Mouse (Mus musculus) frontal cortex, postnatal 25 days (tissue): ENCODE results near the gene Nav2.

Experiments used
- DNase-seq, 2 experiments: peaks; one replicate each; pipeline ENCODE4 v3.0.0; 2022; ENCODE audit warnings: low spot score in 2 of 2

Gene Nav2

DNA sequence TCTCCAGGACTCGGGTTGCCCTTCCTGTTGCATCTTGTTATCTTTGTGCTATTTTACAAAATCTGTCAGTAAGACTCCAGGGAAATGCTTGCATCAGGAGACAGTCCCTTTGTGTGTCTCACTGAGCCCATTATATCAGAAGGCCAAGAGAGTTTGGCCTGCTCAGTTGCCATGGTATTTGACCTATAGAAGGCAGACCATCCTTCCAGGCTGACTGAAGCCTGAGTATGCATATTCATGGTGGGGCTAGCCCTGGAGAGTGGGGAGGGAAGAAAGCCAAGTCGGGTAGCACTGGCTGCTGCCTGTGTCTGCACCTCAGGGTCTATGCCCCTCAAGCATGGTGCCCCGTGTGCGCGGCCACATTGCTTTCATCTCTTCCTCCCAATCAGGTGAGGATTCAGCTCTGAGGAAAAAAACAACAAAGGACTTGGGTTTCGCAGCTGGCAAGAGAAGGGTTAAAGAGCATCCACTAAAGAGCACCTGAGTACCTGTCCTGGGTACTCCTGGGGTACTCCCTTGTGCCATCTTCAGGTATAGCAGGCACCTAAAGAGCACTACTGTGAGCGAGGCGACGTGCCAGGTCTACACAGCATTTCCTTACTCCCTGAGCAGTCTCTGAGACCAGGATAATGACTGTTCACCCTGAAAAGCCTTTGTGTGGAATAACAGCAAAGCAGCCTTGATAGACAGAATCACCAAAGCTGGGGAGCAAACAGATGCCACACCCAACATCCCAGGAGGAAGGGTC lies 144.5 kb downstream of the Nav2 start:
- no peak for DNase-seq

DNA sequence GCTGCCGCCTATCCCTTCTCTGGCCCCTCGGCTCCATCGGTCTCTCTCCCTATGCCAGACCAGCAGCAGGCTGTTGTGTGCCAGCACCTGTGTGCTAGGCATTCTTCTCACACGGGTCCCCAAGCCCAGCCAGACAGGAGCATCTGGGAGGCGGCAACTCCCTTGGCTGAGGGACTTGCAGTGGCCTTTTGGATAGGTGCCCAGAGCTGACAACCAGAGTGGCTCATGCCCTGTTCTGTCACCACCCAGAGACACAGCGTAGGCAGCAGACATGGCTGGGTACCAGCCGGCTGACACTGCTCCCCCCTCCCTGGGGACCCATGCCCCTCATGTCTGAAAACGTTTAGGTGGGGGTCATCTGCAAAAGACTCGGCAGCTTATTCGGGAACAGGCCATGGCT lies 146.8 kb downstream of the Nav2 start:
- no peak for DNase-seq

DNA sequence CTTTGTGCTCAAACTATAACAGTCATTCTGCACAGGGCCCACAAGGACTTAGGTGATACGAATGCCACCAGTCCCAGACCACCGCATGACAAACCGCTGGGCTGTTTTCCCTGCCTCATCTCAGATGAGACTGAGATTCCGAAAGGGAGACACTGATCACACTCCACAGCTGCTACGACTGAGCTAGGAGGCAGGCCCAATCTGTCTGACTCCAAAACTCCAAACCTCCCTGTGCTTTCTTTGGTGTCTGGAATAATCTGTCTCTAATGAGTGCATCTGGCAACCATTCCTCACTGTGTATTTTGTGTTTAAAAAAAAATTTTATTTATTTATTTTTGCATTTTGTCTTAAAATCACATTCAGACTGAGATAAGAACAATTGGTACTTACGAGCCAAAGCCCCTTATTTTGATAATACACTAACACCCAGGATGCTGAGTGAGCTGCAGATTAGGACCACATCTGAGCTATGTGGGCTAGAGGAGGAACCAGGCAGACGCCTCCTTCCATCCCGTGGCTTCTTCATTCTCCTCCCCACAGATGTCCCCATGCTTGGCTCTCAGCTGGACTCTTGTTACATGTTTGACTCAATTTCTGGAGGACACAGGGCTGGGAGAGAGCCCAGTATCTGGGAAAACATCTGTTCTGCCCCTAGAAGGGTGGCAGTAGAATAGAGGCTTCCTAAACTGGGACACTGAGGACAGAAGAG lies 149.9 kb downstream of the Nav2 start:
- DNase-seq: no peak

- no peak for DNase-seq
Observed at GRCm38 (mm10) chr7:49064792-49065521, 156.4 kb downstream of the Nav2 start.

DNA sequence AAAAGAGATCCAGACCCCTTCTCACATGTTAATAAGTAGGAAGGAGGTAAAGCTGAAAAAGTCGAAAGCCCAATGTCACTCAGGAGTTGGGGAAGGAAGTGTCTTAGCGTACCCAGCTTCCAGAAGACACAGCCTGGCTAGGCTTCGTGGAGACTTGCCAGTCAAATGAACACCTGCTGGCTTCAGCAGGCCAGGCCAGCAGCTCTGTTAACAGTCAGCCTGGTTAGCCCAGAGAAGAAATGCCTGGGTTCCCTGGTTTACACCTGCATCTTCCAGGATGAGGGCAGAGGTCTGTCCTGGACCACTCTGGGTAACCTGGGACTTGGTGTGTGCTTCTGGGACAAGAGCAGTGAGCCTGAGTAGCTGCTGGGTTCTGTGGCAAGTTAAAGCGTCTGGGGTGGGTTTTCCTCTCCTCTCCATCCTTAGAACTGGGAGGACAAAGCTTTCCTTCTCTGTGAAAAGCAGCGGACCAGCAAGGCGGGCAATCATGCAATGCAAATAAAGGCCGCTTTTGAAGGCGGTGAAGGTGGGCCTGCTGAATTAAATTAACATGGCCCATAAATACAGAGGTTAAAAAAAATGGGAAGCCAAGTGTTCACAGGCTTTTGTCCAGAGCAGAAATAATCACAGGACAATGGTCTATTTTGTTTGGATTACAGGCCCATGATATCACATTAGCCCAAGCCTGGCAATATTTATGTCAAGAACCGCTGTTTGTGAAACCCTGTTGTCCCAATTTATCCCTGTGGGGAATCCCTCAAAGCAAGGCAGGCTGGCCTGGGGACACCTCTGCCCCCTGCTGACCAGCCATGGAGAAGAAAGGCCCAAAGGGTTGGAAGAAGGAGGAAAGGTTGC lies 157.3 kb downstream of the Nav2 start:
- DNase-seq: no peak

- DNase-seq: no peak
Observed at GRCm38 (mm10) chr7:49066828-49067227, 158.3 kb downstream of the Nav2 start.

DNA sequence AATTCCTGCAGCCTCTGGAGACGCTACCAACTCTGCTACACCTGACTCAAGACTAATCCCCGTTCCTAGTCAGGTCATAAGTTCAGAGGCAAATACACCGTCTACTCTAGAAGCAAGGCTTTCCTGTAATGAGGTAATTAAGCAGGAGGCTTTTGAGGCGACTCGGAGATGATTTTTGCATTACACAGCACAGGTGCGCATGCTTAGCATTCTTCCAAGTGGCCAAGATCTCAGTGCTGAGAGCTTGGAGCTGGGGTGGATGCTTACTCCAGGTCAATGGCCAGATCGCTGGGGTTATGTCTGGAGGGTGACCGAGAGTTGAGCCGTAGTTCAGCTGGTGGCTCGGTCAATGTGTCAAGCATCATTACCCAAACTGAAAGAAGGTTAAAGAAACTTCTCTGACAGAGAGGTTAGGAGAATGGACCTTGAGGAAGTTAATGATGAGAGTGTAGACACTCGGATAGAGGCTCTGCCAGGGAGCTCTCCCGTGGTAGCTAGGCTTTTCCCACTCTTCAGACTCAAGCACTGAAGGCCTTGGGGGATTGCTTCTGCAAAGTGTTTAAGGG lies 161.0 kb downstream of the Nav2 start:
- DNase-seq: no peak

GRCm38 (mm10) chr7:49070621-49071020 lies 162.1 kb downstream of the Nav2 start:
- no peak for DNase-seq

- no peak for DNase-seq
Observed at GRCm38 (mm10) chr7:49071141-49071567, 162.6 kb downstream of the Nav2 start.

DNA sequence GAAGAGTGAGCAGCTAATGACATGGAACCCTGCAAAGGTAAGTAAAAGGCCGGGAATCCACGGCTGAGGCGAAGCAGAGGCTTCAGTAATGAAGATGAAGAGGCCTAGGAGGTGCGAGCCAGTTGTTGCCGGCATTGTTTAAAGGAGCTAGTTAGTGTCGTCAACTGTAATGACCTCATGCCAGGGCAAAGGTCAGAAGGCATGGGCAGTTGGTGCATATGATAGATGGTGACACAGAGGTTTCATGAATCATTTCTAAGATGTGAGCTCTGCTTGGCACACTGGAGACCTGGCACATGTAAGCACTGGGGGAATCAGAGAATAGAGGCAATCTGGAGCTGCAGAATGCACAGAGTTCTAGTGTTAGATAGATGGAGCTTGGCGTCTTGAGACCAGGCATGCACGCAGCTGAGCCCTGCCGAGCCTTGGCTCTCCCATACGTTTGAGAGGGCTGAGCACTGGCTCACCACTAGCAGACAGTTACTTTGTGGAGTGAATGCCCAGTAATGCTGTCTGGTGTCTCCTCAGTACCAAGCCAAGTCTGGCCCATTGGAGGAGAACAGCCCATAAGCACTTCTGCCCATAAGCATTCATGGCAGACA lies 166.9 kb downstream of the Nav2 start:
- DNase-seq: no peak

GRCm38 (mm10) chr7:49076283-49076694 lies 167.8 kb downstream of the Nav2 start:
- DNase-seq: peak in 1 of 2 experiments; percentile 28

DNA sequence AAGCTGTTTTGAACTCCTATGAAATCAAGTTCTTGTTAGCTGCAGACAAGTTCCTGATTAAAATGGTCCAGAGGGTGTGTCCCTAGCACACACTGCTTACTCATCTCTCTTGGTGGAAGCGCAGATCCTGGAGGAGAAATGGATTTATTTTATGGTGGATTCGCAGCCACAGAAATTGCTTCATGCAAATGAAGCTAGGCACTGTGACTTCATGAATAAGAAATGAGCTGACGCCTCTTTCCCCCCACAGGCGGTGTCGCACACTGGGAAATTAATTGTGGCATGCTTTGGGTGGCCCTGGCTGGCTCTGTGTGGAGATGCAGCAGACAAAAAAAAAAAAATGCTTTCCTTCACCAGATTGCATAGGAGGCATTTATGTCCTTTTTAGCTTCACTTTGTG lies 170.4 kb downstream of the Nav2 start:
- DNase-seq: peak in 1 of 2 experiments; percentile 25

DNA sequence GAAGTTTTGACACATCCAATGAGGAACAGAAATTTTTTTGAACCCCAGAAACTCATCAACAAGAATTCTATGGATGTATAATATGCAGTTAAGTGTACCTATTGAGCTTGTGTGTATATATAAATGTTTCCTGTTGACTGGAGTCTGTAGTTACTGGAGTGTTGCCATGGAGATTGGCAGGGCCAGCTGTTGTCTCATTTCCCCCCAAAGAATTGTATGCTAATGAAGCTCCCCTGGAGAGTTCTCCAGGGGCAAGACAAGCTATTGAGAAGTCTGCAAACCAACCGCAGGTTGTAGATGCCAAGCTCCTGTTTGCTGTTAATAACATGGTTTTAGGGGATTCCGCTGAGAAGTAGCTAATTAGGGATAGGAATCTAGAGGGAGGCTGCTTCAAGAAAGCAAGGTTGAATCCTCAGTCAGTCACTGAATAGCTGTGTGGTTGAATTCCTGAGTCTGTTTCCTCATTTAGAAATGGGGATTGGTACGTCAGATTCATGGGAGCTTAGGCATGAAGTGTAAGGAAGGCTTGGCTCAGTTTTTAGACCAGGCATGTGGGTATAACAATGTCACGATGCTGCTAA lies 174.2 kb downstream of the Nav2 start:
- no peak for DNase-seq

- no peak for DNase-seq
Observed at GRCm38 (mm10) chr7:49084768-49085167, 176.3 kb downstream of the Nav2 start.

GRCm38 (mm10) chr7:49085759-49086158 lies 177.2 kb downstream of the Nav2 start:
- DNase-seq: no peak

DNA sequence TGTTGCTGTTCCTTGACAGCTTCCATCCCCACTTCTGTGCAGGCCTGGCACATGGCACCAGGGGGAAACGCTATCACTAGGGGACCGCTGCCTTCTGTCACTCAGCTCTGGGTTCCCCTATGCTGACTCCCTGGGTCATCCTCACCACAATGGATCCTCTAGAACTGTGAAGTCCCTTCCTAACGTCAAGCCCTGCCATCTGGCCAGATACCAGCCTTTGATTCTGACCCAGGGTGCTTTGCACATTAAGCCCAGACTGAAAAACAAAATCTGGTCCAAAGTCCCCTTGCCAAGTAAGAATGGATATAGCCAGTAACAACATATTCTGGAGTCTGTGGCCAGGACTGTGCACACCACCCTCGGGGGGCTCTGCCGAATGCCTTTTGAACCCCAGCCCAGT lies 178.6 kb downstream of the Nav2 start:
- no peak for DNase-seq

GRCm38 (mm10) chr7:49088198-49088912 lies 179.8 kb downstream of the Nav2 start:
- no peak for DNase-seq

- DNase-seq: no peak
Observed at GRCm38 (mm10) chr7:49091371-49091770, 182.9 kb downstream of the Nav2 start.

- no peak for DNase-seq
Observed at GRCm38 (mm10) chr7:49091921-49092320, 183.4 kb downstream of the Nav2 start.

DNA sequence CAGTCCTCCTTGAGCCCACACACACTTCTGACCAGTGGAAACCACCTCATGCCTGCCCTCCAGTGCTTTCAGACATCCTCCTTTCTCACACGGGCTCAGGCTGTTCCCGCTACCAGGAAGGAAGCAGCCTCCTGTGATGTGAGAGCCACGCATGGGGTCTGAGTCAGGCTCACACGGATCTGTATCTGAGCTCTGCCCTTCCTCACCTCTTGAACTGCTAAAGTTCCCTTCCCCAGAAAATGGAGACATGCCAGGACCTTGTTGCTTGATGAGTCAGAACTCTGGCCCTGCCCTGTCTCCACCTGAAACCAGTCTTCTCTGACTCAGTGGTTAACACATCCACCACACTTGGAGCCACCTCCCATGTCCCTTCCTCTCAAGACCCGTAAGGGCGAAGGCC lies 185.1 kb downstream of the Nav2 start:
- no peak for DNase-seq
